Mouse (Mus musculus): ENCODE results near the gene Gm11114. TPM values are rescaled to one million over a fixed set of nuclear protein-coding genes. Genes with fewer than 3 reads are reported as not detected.

The Gm11114 gene
- total and polyA plus RNA-seq, 2 experiments: not detected

DNA sequence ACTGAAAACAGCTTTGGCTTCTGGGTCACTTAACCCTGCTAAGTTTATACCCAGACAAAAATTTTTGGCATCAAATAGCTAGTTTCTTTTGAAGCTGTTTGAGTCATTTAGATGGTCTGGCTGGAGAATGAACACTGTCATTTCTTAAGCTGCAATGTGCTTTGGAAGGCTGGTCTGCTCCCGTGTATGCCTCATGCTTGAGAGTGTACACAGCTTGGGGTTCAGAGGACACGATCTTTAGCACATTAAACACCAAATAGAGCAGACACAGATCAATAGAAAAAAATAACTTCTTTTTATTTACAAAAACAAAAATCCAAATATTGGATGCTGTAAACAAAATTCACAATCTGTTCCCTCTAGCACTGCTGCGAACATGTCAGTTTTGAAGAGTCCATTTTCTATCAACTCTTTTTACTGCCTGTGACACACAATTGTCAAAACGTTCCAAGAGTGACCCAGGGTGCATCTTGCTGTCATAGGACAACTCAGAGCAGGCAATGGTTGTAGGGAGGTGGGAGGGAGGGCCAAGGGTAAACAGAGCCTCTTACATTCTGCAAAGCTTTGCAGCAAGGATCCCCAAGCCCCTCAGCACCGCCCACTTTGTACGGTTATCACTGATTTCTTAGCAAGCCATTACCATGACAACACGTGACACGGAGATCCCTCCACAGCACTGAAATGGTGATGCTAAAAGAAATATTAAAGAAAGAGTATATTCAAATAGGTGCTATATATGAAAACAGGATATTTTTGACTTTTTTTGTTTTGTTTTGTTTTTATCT, 7.8 kb downstream of the Gm11114 start:
- no peak for TF ChIP-seq POLR2A (IDR thresholded peaks at IDR 0.05; ENCODE audit: extremely low read depth, insufficient read depth, low read length)
- no peak for TF ChIP-seq CTCF (IDR thresholded peaks at IDR 0.05; ENCODE audit: low read depth, low read length)
- Histone ChIP-seq H3K36me3 (ENCODE audit: control insufficient read depth, insufficient read depth, low read length) (peaks cover 6% of the 10 kb centered on the region; the same call in 1 of the 2 replicates), H3K79me2 (ENCODE audit: control insufficient read depth, insufficient read depth, low read length) (peaks cover 6% of the 10 kb centered on the region; the same call in 1 of the 2 replicates), H3K4me3 (ENCODE audit: insufficient read depth, low read depth, low read length) (no peak overlapping the region), H3K27me3 (ENCODE audit: control insufficient read depth, insufficient read depth, low read length) (no peaks in the 10 kb centered on the region), H3K4me1 (ENCODE audit: control insufficient read depth, insufficient read depth, low read length) (peaks cover 30% of the 10 kb centered on the region), H3K9ac (ENCODE audit: low read depth, low read length) (no peak overlapping the region), H3K27ac (replicated peaks; ENCODE audit: insufficient read depth, low read depth, low read length) (peak overlapping the region; percentile 40; the same call in 1 of the 2 replicates)
- 30% methylated on average over 8 of the region's 8 CpGs for WGBS
- peak; percentile 70 for DNase-seq (ENCODE audit: extremely low read depth, low read depth, low spot score)

DNA sequence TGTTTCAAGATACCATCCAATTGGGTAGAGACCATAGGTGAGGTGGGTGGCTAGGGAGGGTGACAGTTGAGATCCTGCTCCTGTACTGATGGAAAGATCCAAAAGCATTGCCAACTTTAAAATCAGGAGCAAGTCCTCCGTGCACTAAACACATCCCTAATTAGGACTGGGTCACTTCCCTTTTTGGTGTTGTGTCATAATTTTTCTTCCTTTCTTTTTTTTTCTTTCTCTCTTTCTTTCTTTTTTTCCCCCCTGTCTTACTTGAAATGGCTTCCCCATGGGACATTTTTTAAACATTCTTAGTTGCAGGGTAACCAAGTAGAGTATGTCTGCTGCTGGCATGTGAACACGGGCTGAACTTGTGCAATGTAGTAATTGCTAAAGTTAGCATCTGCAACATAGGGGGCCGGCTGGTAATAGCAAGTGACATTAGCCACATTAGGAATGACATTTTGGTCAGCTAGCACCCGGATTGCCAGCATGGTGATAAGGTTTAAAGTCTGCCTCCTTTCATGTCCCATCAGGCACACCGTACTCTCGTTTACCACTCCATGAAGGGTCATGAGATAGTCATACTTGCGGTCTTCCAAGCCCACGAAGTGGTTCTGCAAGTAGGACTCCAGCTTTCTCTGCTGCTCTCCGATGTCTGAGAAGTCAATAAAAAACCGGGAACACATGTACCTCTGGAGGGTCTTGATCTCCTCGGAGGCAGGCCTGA, 11.7 kb downstream of the Gm11114 start:
- no peaks in the 10 kb centered on the region for H3K27me3 ChIP-seq (ENCODE audit: control insufficient read depth, insufficient read depth, low read length)
- H3K79me2 ChIP-seq (ENCODE audit: control insufficient read depth, insufficient read depth, low read length): peaks cover 6% of the 10 kb centered on the region; the same call in 1 of the 2 replicates
- no peak for DNase-seq (ENCODE audit: extremely low read depth, low read depth, low spot score)
- H3K4me3 ChIP-seq (ENCODE audit: insufficient read depth, low read depth, low read length): peak overlapping the region; percentile 80
- H3K9ac ChIP-seq (ENCODE audit: low read depth, low read length): peak overlapping the region; percentile 26
- H3K27ac ChIP-seq (replicated peaks; ENCODE audit: insufficient read depth, low read depth, low read length): peak overlapping the region; percentile 34
- H3K4me1 ChIP-seq (ENCODE audit: control insufficient read depth, insufficient read depth, low read length): peaks cover 30% of the 10 kb centered on the region
- peaks cover 6% of the 10 kb centered on the region; the same call in 1 of the 2 replicates for H3K36me3 ChIP-seq (ENCODE audit: control insufficient read depth, insufficient read depth, low read length)
- TF ChIP-seq CTCF (IDR thresholded peaks at IDR 0.05; ENCODE audit: low read depth, low read length): no peak
- TF ChIP-seq POLR2A (IDR thresholded peaks at IDR 0.05; ENCODE audit: extremely low read depth, insufficient read depth, low read length): no peak
- 24% methylated on average over 11 of the region's 11 CpGs for WGBS

DNA sequence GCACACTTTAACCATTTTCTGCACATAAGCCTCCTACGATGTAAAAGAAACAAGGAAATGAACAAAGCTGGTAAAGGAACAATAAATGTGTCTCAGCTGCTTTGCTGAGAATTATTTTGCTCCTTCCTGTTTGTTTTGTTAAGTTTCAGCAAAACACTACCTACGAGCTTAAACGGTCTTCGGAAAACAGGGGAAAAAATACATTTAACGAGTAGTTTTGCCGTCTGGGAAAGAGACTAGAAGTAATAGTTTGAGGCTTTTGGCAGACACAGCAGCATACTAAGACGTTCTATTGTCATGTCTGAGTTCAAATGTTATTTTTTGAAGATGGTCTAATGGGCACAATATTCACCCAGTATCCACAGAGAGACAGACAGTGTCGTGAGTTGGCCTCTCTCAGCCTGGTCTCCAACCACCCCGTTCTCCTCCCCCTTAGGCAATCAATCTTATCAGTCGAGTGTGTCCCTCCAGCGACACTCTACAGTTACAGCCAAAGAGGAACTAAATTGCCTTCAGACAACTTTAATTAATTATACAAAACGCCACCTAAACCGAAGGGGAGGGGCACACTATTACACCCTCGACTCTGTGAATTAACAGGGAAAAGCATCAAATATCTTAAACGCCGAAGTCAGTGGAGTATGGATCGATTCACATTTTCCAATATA, 12.8 kb downstream of the Gm11114 start:
- TF ChIP-seq POLR2A (IDR thresholded peaks at IDR 0.05; ENCODE audit: extremely low read depth, insufficient read depth, low read length) (no peak), CTCF (IDR thresholded peaks at IDR 0.05; ENCODE audit: low read depth, low read length) (no peak)
- Histone ChIP-seq H3K4me3 (ENCODE audit: insufficient read depth, low read depth, low read length) (peak overlapping the region; percentile 80), H3K4me1 (ENCODE audit: control insufficient read depth, insufficient read depth, low read length) (peaks cover 23% of the 10 kb centered on the region), H3K27me3 (ENCODE audit: control insufficient read depth, insufficient read depth, low read length) (no peaks in the 10 kb centered on the region), H3K9ac (ENCODE audit: low read depth, low read length) (0 out of 2 replicates have a peak overlapping the region, but pooled peaks have one; percentile 26), H3K36me3 (ENCODE audit: control insufficient read depth, insufficient read depth, low read length) (peaks cover 6% of the 10 kb centered on the region; the same call in 1 of the 2 replicates), H3K79me2 (ENCODE audit: control insufficient read depth, insufficient read depth, low read length) (peaks cover 6% of the 10 kb centered on the region; the same call in 1 of the 2 replicates), H3K27ac (replicated peaks; ENCODE audit: insufficient read depth, low read depth, low read length) (no peak overlapping the region)
- peak; percentile 26 for DNase-seq (ENCODE audit: extremely low read depth, low read depth, low spot score)
- 6% methylated on average over 17 of the region's 17 CpGs for WGBS

DNA sequence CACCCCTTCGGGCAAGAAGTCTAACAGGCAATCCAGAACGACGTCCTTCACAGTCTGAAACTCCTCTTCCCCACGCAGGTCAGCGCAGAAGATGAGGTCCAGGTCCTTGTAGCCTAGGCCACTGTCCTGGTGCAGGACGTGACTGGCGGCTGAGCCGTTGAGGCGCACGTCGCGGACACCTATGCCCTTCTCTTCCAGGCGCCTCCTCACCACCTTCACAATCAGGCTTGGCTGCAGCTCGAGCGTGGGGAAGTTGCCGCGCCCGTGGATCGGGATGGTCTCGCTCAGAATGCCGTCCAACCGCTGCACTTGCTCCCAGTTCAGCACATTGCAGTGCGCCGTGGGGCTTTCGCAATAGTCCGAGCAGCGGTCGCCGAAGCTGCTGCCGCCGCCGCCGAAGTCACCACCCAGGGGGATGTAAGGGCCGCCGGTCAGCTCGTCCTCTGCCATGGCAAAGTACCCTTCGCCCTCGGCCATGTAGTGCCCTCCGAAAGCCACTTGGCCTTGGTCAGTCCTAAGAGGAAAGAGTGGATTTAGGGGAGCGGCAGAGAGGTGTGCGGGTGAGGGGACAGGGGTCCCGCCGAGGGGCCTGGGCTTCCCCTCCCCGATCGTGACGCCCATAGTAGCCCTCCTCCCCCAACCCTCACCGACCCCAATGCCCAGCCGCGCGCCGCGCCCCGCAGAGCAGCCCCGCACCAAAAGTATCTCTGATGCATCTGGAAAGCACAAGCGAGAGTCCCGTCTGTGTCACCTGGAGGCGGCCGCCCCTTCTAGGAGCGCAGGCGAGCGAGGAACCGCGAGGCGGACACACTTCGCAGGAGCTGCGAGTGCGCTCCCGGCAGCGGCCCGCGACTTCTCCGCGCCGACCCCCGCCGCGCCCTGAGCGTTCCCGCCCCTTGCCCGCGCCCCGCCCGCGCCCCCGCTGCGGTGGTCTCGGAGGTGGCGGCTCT, 14.0 kb downstream of the Gm11114 start:
- H3K4me1 ChIP-seq (ENCODE audit: control insufficient read depth, insufficient read depth, low read length): peaks cover 13% of the 10 kb centered on the region
- peak; percentile 48 for DNase-seq (ENCODE audit: extremely low read depth, low read depth, low spot score)
- peaks cover 6% of the 10 kb centered on the region; the same call in 1 of the 2 replicates for H3K36me3 ChIP-seq (ENCODE audit: control insufficient read depth, insufficient read depth, low read length)
- WGBS: under 1% methylated on average over 88 of the region's 88 CpGs
- peaks cover 6% of the 10 kb centered on the region; the same call in 1 of the 2 replicates for H3K79me2 ChIP-seq (ENCODE audit: control insufficient read depth, insufficient read depth, low read length)
- peak overlapping the region; percentile 80 for H3K4me3 ChIP-seq (ENCODE audit: insufficient read depth, low read depth, low read length)
- no peaks in the 10 kb centered on the region for H3K27me3 ChIP-seq (ENCODE audit: control insufficient read depth, insufficient read depth, low read length)
- H3K27ac ChIP-seq (replicated peaks; ENCODE audit: insufficient read depth, low read depth, low read length): peak overlapping the region; percentile 71
- TF ChIP-seq POLR2A (IDR thresholded peaks at IDR 0.05; ENCODE audit: extremely low read depth, insufficient read depth, low read length): no peak
- TF ChIP-seq CTCF (IDR thresholded peaks at IDR 0.05; ENCODE audit: low read depth, low read length): no peak
- peak overlapping the region; percentile 81 for H3K9ac ChIP-seq (ENCODE audit: low read depth, low read length)

Data from liver, adult 2 months (tissue).